Mouse (Mus musculus): ENCODE measurements around the gene Tmem181a. TPM values are rescaled to one million over a fixed set of nuclear protein-coding genes. Genes with fewer than 3 reads are reported as not detected.
"Not testable (repeated sequence)": the region's sequence is repeated elsewhere in the genome, so short reads cannot be mapped to it uniquely, and the experiment has no call there.

Gene Tmem181a
- polyA plus RNA-seq, 1 experiment: not detected

- not testable (repeated sequence) for H3K4me1 ChIP-seq (ENCODE audit: control insufficient read depth, insufficient read depth, low read length); H3K27ac ChIP-seq (ENCODE audit: insufficient read depth, low read depth, low read length)
- peak within 1 kb of the TSS; percentile 52 for H3K4me3 ChIP-seq (ENCODE audit: insufficient read depth, low read depth, low read length)
- WGBS: 4% methylated on average over 23 of the region's 23 CpGs
Observed at GRCm38 (mm10) chr17:6317339-6317985, 60.8 kb downstream of the Tmem181a start, which contains the start of gene Dynlt1a. TSS of gene Dynlt1a (minus strand) at chr17:6317500.

- WGBS: 3% methylated on average over 18 of the region's 60 CpGs
- H3K4me1 ChIP-seq (ENCODE audit: control insufficient read depth, insufficient read depth, low read length); H3K27ac ChIP-seq (ENCODE audit: insufficient read depth, low read depth, low read length): not testable (repeated sequence)
- H3K4me3 ChIP-seq (ENCODE audit: insufficient read depth, low read depth, low read length): peak overlapping the region; percentile 37
Observed at GRCm38 (mm10) chr17:6321081-6321777, 64.6 kb downstream of the Tmem181a start.

- not testable (repeated sequence) for H3K4me3 ChIP-seq (ENCODE audit: insufficient read depth, low read depth, low read length); H3K27ac ChIP-seq (ENCODE audit: insufficient read depth, low read depth, low read length); H3K4me1 ChIP-seq (ENCODE audit: control insufficient read depth, insufficient read depth, low read length)
- no CpG with 5 or more reads among the region's 10 CpGs for WGBS
Observed at GRCm38 (mm10) chr17:6321778-6322101, 65.1 kb downstream of the Tmem181a start.

- H3K4me3 ChIP-seq (ENCODE audit: insufficient read depth, low read depth, low read length); H3K4me1 ChIP-seq (ENCODE audit: control insufficient read depth, insufficient read depth, low read length); H3K27ac ChIP-seq (ENCODE audit: insufficient read depth, low read depth, low read length): not testable (repeated sequence)
- 60% methylated on average over 10 of the region's 10 CpGs for WGBS
Observed at GRCm38 (mm10) chr17:6325021-6325420, 68.4 kb downstream of the Tmem181a start.

- WGBS: 75% methylated on average over 6 of the region's 6 CpGs
- H3K27ac ChIP-seq (ENCODE audit: insufficient read depth, low read depth, low read length): not testable (repeated sequence)
Observed at GRCm38 (mm10) chr17:6325543-6325942, 68.9 kb downstream of the Tmem181a start.

GRCm38 (mm10) chr17:6327554-6327953 is 70.9 kb downstream of the Tmem181a start:
- WGBS: 96% methylated on average over 7 of the region's 7 CpGs
- not testable (repeated sequence) for H3K4me1 ChIP-seq (ENCODE audit: control insufficient read depth, insufficient read depth, low read length); H3K27ac ChIP-seq (ENCODE audit: insufficient read depth, low read depth, low read length); H3K4me3 ChIP-seq (ENCODE audit: insufficient read depth, low read depth, low read length)

More at GRCm38 (mm10) chr17:6325543-6325942, 68.9 kb downstream of the Tmem181a start:
- H3K4me1 ChIP-seq (ENCODE audit: control insufficient read depth, insufficient read depth, low read length); H3K4me3 ChIP-seq (ENCODE audit: insufficient read depth, low read depth, low read length): not testable (repeated sequence)

GRCm38 (mm10) chr17:6328997-6329396 is 72.3 kb downstream of the Tmem181a start:
- not testable (repeated sequence) for H3K4me3 ChIP-seq (ENCODE audit: insufficient read depth, low read depth, low read length); H3K27ac ChIP-seq (ENCODE audit: insufficient read depth, low read depth, low read length); H3K4me1 ChIP-seq (ENCODE audit: control insufficient read depth, insufficient read depth, low read length)
- 81% methylated on average over 4 of the region's 4 CpGs for WGBS

- H3K4me3 ChIP-seq (ENCODE audit: insufficient read depth, low read depth, low read length); H3K4me1 ChIP-seq (ENCODE audit: control insufficient read depth, insufficient read depth, low read length); H3K27ac ChIP-seq (ENCODE audit: insufficient read depth, low read depth, low read length): not testable (repeated sequence)
- no CpG with 5 or more reads among the region's 12 CpGs for WGBS
Observed at GRCm38 (mm10) chr17:6342606-6343294, 86.1 kb downstream of the Tmem181a start.

GRCm38 (mm10) chr17:6355256-6355655 is 98.6 kb downstream of the Tmem181a start:
- not testable (repeated sequence) for H3K4me1 ChIP-seq (ENCODE audit: control insufficient read depth, insufficient read depth, low read length); H3K4me3 ChIP-seq (ENCODE audit: insufficient read depth, low read depth, low read length); H3K27ac ChIP-seq (ENCODE audit: insufficient read depth, low read depth, low read length)
- WGBS: 95% methylated on average over 10 of the region's 10 CpGs

Other genes with a start within 250 kb of the Tmem181a start
- 202 TPM in 1 of 2 replicates, not detected in the other for gene Serac1, start 177.1 kb upstream of the Tmem181a start, polyA plus RNA-seq (2012; ENCODE audit: insufficient read depth, insufficient read length, low replicate concordance, missing spikeins)
- gene Gtf2h5, start 177.1 kb upstream of the Tmem181a start, polyA plus RNA-seq (2012; ENCODE audit: insufficient read depth, insufficient read length, low replicate concordance, missing spikeins): not detected in 2 replicates
- gene Tulp4, start 150.4 kb upstream of the Tmem181a start, polyA plus RNA-seq (2012; ENCODE audit: insufficient read depth, insufficient read length, low replicate concordance, missing spikeins): 137 and 153 TPM in 2 replicates
- not detected in 2 replicates for gene Dynlt1a, start 60.6 kb downstream of the Tmem181a start, polyA plus RNA-seq (2012; ENCODE audit: insufficient read depth, insufficient read length, low replicate concordance, missing spikeins)
- gene Dynlt1b, start 173.3 kb downstream of the Tmem181a start, polyA plus RNA-seq (2012; ENCODE audit: insufficient read depth, insufficient read length, low replicate concordance, missing spikeins): not detected in 2 replicates

Measured in olfactory bulb, adult 2 months (tissue).